Mouse (Mus musculus): ENCODE results near the gene Chst3.
"Not testable (repeated sequence)": the region's sequence is repeated elsewhere in the genome, so short reads cannot be mapped to it uniquely, and the experiment has no call there.

Chst3 gene

DNA sequence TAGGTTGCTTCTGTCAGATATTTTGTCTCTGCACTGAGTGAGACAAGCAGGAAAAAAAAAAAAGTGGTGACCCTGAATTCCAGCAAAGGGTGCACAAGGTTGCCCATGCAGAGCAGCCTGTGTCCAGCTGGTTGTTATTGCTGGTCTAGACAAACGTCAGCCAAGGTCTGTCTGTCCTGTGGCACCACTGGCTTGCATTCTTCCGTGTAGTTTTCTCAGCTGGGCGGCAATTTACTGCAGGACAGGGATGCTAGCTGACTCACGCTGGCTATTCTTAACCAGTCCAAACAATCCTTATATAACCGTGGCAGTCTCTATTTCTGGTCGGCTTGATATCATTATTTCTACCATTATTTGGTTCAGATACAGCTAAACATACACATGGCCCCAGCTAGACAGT lies 18.1 kb downstream of the Chst3 start:
- DNase-seq (ENCODE audit: extremely low read depth, low read depth, low spot score), result no peak

DNA sequence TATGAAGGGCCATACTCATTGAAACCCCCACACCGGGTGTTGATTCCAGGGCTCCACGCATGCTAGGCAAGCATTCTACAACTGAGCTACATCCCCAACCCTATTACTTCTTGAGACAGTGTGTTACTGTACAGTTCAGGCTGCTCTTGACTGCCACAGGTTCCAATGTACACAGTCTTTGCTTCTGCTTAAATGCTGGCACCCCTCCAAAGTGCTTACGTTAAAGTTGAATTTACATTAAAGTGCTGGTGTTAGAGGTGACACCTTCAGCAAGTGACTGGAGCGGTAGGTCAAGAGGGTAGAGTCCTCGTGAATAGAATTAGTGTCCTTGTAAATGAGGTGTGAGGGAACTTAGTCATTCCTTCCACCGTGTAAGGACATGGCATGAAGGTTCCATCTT lies 19.7 kb downstream of the Chst3 start:
- no peak for DNase-seq (ENCODE audit: extremely low read depth, low read depth, low spot score)

DNA sequence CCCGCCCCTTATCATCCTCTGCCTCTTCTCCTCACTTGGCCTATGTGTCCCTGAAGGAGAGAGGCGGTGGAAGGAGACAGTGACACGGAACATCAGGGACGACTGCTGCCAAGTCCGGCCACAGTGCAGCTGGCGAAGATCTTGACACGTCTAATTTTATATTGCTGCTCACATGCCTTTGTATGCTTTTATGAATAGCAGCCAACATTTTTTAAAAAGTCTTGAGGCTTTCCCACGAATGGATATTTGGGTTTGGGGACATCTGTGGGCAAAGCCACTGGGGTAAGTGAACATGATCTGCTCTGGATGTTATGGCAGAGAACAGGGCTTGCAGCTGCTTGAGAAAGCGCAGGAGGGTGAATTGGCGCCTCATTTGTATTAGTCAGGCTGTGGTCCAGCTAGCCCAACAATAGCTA lies 21.6 kb downstream of the Chst3 start:
- DNase-seq (ENCODE audit: extremely low read depth, low read depth, low spot score), result no peak

DNA sequence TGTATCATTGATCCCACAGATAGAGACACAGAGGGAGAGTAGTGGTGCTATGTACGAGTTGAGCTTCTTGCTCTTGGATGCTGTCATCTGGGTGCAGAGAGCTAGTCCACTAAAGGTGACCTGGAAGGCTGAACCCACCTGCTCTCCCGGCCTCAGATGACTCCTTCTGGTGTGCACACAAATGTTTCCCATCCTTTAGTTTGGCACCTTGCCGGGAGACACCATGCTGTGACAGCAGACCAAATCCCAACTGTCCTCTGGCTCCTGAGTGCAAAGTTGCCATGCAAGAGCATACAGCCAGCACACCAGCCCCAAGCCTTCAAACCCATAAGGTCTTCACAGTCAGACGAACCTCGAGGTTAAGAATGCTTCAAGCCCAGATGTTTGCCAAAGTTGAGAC lies 22.1 kb downstream of the Chst3 start:
- no peak for DNase-seq (ENCODE audit: extremely low read depth, low read depth, low spot score)

DNA sequence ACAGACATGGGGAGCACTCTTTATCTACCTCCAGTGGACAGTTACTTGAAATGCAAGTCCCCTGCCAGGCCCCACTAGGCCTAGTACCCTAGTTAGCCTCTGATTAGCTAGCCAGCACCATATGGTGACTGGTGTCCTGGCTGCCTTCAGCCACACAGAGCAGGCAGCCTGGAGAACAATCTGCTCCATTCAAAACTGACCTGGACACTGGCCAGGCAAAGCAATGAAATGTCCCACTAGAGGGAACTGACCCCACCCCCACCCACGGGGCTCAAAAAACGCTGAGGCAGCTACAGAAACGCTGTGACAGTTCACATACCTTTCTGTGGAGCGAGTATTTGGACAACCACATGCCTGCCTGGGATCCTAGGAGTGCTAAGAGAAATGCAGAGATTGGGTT lies 24.0 kb downstream of the Chst3 start:
- no peak for DNase-seq (ENCODE audit: extremely low read depth, low read depth, low spot score)

DNA sequence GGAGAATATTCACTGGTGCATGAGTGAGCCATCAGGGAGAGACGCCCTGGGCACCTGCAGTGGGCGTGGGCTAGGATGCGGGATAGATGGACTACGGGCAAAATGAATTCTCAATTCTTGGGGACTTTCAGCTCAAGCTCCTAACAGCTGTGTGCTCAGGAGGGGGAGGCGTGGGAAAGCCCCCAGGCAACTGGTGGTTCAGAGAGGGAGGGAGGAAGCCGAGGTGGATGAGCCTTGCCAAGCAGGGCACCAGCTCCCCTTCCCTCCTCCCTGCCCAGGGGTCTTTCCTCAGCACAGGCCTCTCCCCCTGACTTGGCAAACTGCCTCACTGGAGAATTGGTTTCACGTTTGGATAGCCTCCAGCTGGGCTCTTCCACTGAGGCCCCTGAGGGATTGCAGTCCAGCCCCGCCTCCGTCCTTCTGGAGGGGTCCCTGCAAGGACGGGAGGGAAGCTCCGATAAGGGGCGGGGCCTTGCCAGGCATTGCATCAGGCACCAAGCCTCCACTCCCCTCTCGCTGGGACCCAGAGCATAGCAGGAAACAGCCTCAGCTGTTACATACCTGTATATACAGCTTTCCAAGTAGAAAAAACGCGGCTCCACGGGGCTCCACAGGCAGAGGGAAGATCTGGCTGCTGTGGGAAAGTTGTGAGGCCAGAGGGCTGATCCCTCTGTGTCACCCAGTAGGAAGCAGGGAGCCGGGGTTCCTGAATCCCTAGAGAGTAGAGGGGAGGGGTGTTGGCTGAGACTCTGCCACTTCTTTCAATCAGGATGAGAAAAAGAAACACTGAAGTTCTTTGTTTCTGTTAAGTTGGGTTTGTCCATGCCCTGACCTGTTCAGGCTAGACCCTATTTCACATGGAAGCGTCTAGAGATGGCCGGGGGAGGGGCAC lies 25.3 kb downstream of the Chst3 start:
- DNase-seq (ENCODE audit: extremely low read depth, low read depth, low spot score), result no peak

DNA sequence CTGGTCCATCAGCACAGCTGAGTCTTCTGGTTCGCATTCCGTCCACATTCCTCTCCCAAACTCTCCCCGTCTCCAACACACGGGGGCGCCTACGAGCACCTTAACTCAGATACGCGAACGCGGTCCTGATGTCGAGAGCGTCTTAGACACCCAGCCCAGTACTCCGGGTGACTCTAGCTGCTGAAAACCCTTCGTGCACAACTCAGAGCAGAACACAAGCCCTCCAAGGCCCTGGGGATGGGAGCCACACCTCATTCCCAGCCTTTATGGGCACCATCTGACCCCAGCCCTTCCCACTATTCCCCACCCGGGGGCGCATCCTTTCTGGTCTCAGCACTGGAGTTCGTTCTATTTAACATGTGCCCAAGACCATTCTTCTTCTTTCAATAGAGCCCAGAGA lies 27.3 kb downstream of the Chst3 start:
- no peak for DNase-seq (ENCODE audit: extremely low read depth, low read depth, low spot score)

DNA sequence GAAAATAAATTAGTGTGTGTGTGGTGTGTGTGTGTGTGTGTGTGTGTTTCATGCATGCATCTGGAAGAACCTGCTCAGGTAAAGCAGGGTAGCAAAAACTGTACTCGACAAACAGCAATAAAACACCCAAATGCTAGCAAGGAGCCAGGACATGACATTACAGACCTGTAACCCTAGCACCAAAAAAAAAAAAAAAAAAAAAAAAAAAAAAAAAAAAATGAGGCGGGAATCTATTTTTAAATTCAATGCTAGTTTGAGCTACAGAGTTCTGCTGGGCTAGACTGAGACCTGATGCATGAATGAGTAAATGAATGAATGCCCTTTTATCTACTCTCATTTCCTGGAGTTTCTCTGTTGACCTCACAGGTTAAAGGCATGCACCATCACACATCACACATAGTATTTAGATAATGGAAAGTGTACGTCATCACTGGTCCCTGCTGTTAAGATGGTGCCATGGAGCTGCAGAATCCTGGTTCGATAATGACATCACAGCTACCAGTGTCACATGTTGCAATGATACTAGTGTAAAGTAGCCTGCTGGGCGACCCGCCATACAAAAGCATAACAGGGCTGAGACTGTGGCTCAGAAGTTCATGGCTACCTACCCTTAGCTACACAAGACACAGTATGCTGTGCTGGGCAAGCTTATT lies 29.4 kb downstream of the Chst3 start:
- no peak for DNase-seq (ENCODE audit: extremely low read depth, low read depth, low spot score)

DNA sequence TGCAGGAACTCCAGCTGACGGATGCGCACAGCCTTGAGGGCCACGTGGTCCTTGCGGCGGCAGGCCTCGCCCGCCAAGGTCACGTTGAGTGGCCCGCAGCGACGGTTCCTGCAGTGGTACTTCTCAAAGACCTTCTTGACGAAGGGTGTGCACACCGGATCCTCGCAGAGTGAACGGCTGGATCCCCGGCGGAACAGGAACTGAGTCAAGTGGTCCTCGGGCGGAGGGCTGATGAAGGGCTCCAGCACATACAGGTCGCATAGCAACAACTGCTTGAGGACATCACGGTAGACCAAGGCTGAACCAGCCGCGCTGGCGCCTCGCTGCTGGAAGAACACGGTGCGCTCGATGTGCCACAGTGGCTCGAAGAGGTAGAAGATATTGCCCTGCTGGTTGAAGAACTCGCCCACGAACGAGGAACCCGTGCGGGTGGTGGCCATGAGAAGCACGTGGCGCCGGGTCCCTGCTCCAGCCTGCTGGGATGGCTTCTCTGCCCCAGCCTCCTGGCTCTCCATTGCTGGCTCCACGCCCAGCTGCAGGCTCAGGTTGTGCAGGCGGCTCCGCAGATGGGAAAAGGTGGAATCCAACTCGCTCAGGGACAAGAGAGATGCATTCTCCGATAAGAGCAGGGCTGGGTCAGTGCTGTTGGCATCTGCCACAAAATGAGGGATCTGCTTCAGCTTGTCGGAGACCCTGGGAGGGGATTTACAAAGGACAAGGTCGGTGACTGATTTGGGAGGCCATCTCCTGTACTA lies 32.7 kb downstream of the Chst3 start:
- DNase-seq (ENCODE audit: extremely low read depth, low read depth, low spot score), result no peak

DNA sequence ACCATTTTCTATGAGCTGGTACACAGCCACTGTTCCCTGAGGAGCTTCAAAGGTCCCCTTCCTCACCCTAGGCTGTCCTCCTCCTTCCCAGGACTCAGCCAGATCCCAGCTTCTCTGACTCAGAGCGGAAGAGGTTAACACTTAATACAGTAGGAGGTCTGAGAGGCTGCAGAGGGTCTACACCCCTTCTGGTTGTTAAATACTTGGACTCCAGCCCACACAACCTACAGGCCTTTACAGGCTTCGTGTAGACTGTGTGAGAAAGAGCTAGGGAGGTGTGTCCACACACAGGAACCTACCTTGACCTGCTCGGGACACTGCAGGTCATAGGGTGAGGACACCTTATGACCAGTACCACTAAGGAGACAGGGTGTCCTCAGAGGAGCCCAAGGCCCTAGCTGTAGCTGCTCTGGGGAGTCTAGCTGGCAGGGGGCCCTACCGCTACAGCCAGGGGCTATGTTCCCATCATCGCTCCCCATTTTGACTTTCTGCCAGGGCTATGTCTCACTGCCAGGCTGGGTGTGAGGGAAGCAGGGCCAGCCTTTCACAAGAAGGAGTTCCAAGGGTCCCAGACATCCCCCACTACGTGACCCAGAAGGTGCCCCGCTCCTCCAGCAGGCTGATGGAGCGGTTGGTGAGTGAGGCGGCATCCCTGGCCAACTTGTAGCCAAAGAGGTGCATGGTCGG lies 33.9 kb downstream of the Chst3 start:
- no peak for DNase-seq (ENCODE audit: extremely low read depth, low read depth, low spot score)

DNA sequence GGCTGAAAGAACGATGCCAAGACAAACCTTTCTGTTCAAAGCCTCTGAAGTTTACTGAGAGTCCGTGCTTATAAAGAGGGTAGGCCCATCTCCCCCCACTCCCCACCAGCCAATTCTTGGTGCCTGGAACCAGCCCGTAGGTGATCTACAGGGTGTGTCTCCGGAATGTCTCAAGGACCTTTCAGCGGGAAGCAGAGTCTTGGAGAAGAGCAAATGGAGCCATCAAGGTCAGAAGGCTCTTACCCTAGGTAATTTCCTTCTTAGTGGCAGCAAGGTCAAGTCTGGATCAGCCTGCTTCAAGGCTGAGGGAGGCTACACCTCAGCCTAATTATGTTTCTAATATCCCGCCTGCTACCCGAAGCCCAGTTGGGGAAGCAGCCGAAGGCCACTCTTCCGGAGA lies 43.8 kb downstream of the Chst3 start:
- not testable (repeated sequence) for DNase-seq (ENCODE audit: extremely low read depth, low read depth, low spot score)

DNA sequence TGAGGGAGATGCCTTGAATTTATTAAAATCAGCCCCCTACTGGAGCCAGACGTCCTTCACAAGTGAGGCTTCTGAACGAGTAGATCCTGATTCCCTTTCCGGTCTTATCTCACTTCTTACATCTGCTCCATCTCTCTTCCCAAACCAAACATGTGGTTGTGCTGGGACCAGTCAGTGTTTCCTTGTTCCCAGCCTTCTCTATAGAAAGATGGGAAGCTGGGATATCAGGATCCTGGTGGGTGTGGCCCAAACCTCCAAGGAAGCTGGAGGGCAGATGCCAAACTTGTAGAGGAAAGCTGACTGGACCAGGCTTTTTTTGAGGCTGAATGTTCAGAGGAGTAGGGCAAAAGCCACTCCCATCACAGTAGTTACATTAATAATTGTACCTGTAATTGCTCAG lies 44.6 kb downstream of the Chst3 start:
- DNase-seq (ENCODE audit: extremely low read depth, low read depth, low spot score), result no peak

DNA sequence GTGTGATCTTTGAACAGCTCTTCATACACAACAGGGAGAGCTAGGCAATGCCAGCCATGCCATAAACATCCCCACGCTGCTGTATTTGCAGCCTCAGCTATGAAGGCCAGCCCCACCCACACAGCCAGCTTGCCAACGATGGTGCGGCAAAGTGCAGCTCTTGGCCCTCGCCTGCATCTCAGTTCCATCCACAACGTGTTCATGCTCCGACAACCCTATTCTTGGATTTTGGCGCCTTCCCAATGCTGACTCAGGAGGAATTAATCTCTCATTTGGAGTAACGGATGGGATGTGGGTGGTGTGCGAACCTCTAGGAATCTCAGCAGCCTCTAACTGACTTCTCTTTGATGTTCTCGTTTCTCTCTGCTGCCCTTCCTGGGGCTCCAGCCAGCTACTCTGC lies 46.0 kb downstream of the Chst3 start:
- no peak for DNase-seq (ENCODE audit: extremely low read depth, low read depth, low spot score)

DNA sequence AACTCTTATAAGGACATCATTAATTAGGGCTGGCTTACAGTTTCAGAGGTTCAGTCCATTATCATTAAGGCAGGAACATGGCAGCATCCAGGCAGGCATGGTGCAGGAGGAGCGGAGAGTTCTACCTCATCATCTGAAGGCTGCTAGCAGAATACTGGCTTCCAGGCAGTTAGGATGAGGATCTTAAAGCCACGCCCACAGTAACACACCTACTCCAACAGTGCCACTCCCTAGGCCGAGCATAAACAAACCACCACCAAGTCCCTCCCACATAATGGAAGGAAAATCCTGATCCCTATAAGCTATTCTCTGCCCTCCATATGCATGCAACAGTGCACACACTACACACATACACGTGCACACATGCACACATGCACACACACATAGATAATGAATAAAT lies 46.8 kb downstream of the Chst3 start:
- DNase-seq (ENCODE audit: extremely low read depth, low read depth, low spot score), result no peak

DNA sequence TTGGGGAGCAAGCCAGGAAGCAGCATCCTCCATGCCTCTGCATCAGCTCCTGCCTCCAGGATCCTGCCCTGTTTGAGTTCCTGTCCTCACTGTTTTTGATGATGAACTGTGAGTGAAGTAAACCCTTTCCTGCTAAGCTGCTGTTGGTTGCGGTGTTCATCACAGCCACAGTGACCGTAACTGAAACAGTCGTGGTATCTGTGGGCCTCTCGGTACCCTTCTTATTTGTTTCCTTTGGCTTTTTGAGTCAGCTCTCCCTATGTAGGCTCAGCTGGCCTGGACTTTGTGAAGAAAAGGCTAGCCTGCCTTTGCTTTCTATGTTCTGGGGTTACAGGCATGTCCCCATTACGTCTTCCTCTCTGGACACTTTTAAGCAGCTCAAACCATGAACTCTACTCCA lies 47.7 kb downstream of the Chst3 start:
- DNase-seq (ENCODE audit: extremely low read depth, low read depth, low spot score), result no peak

DNA sequence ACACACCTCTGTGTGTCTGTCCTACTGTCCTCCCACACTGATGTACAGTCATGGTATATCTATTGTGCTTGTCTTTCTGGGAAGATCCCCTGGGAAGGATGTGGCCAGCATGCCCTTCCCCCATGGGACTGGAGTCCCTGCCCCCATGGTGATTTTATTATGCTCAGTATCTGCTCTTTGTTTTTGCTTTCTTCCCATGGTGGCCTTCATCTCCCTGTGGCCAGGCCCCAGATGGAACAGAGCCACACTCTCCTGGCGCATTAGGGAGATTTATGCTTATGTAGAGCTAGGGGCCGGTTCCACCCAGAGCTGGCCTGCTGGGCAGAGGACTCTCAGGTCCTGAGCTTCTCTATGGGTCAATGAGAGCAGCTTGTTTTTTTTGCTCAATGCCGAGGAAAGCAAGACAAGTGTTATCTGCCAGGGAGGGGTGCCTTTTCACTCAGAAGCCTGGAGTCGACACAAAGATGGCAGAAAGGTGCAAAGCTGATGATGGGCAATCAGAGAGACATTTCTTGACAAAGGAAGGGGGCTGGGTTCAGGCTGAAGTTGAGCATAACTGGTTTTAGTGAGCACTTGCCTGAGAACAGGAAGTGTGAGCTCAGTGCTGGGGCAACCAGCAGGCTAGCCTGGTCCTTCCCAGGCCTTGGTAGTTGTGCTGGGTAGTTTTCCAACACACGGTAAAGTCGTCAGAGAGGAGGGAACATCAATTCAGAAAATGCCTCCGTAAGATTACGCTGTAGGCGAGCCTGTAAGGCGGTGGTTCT lies 48.6 kb downstream of the Chst3 start:
- no peak for DNase-seq (ENCODE audit: extremely low read depth, low read depth, low spot score)

DNA sequence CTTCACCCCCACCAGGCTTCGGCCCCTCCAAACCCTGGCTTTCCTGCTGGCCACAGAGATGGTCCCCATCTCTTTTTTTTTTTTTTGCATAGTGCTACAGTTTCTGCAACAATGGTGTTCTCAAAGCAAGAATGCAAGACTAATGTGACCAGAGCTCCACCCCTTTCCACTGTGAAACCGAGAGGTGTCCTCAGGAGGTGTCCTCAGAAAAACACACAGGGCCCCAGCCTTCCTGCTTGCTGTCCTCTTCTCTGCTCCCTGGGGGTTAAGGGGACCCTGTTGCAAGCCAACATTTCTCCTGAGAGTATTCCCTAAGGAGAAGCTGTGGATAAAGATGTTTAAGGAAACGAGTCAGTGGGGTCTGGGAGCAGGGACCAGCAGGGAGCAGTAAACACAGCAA lies 50.1 kb downstream of the Chst3 start:
- no peak for DNase-seq (ENCODE audit: extremely low read depth, low read depth, low spot score)

DNA sequence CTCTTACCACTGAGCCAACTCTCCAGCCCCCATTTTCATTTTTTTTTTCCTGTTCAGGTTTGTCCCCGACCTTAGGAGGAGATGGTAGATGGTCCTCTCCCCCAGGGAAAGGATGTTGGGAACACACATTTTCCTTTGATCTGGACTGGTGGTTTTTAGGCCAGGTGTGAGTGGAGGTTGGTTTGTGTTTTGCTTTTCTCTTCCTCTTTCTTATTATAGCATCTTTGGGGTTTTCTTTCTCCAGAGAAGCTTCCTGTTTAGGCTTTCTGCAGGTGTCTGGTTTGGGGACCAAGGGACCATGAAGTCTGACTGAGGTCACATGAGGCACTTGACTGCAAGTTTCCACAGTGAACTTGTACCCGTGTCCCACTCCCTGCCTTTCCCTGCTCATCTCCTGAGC lies 50.8 kb downstream of the Chst3 start:
- DNase-seq (ENCODE audit: extremely low read depth, low read depth, low spot score), result no peak

DNA sequence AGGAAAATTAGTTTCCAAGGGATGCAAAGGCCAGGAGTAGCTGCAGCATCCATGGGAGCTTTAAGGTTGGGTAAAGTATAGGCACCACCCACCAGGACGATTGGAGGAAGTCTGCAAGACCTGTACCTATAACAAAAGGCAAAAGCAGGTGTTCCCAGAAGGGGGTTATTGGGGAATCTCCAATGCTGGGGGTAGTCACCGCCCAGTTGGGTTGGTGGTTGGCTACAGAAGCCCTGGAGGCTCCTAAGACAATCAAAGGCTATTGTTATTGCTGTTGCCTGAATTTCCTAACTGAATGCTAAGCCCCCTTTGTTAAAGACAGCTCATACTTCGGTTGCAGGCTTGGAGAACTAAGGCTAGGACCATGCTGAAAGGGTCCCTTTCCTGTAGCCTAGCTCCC lies 53.0 kb downstream of the Chst3 start:
- no peak for DNase-seq (ENCODE audit: extremely low read depth, low read depth, low spot score)

DNA sequence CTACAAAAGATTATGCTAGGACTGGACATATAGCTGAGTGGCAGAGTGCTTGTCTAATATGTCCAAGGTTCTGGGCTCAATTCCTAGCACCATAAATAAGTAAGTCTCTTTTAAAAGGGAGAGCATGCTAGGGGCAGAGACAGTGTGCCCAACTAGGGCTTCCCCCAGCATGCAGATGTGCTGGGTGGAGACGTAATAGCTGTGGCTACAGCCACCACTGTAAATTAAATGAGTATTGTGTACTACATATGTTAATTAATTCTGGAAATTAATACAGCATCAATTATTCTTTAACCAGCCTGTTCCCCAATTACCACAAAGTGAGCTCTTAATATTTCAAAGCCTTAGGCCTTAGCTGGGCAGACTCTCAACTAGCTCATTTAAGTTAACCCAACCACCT lies 54.2 kb downstream of the Chst3 start:
- DNase-seq (ENCODE audit: extremely low read depth, low read depth, low spot score), result no peak

DNA sequence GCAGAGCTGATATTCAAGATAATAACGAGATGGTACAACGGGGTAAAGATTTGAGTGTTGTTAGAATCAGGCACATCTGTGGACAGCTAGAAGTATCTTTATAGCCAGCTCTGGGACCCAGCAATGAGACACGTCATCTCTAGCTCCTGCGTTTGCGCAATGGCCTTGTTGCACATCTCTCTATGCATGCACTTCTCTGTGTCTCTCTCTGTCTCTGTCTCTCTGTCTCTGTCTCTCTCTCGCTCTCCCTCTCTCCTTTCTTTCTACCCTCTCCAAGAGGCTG lies 56.1 kb downstream of the Chst3 start:
- DNase-seq (ENCODE audit: extremely low read depth, low read depth, low spot score), result no peak
